Mouse (Mus musculus) CH12.LX (cell line): ENCODE results near the gene Rhoa. TPM values are rescaled to one million over a fixed set of nuclear protein-coding genes. Genes with fewer than 3 reads are reported as not detected.

Experiments used
- DNase-seq: peaks from one replicate; pipeline ENCODE4 v3.0.0-alpha.2; 2013; ENCODE audit errors: extremely low read depth
- H3K27ac ChIP-seq: 2 replicates; pipeline ENCODE4 v1.5.1; 2012; ENCODE audit warnings: low read depth, mild to moderate bottlenecking, control low read depth, moderate library complexity; ENCODE audit not compliant: insufficient read depth
- H3K27me3 ChIP-seq: replicated peaks from 2 replicates; pipeline ENCODE3; 2012; ENCODE audit warnings: inconsistent platforms
- H3K36me3 ChIP-seq, 2 experiments: replicated peaks in 1 of 2; 2 replicates each; pipeline versions ENCODE3 to v1.6.1; 2012; ENCODE audit warnings: inconsistent platforms in 1 of 2, low read length in 1 of 2, mild to moderate bottlenecking in 1 of 2, mixed read lengths in 1 of 2, moderate library complexity in 1 of 2; ENCODE audit not compliant: control insufficient read depth in 1 of 2, insufficient read depth in 1 of 2
- H3K4me1 ChIP-seq, 2 experiments: 2 replicates each; pipeline ENCODE4 v1.6.1; 2012; ENCODE audit warnings: inconsistent platforms in 1 of 2, moderate library complexity in 1 of 2; ENCODE audit not compliant: insufficient read depth in 2 of 2, control insufficient read depth in 1 of 2
- H3K4me2 ChIP-seq: 2 replicates; pipeline ENCODE4 v1.6.1; 2012; ENCODE audit warnings: low read depth, mild to moderate bottlenecking, control low read depth; ENCODE audit not compliant: poor library complexity, insufficient read depth, severe bottlenecking
- H3K4me3 ChIP-seq, 3 experiments: fragments of 150-350 bp in 1 of 3; sonication (generic) in 1 of 3; replicated peaks in 1 of 3; 2 replicates each; pipeline versions ENCODE3 to v1.5.1; 2011 to 2012; ENCODE audit warnings: low read depth in 2 of 3, low read length in 2 of 3, mild to moderate bottlenecking in 2 of 3, moderate library complexity in 2 of 3, control low read depth in 1 of 3, improper control_type of control experiment in 1 of 3, inconsistent platforms in 1 of 3, mixed read lengths in 1 of 3; ENCODE audit not compliant: poor library complexity in 1 of 3
- H3K79me2 ChIP-seq: replicated peaks from 2 replicates; pipeline ENCODE4 v1.6.1; 2012; ENCODE audit warnings: mild to moderate bottlenecking, moderate library complexity; ENCODE audit not compliant: control insufficient read depth, poor library complexity, insufficient read depth, severe bottlenecking; ENCODE audit errors: extremely low read depth
- H3K9ac ChIP-seq: 2 replicates; pipeline ENCODE4 v1.6.1; 2012; ENCODE audit warnings: low read depth, mild to moderate bottlenecking, control low read depth, moderate library complexity; ENCODE audit not compliant: insufficient read depth
- H3K9me3 ChIP-seq: replicated peaks from 2 replicates; pipeline ENCODE3; 2012; ENCODE audit warnings: low read length, inconsistent platforms, mixed read lengths
- BHLHE40 ChIP-seq: IDR thresholded peaks from 2 replicates; pipeline ENCODE4 v1.6.1; 2011; ENCODE audit warnings: mild to moderate bottlenecking, low read depth, low read length, improper control_type of control experiment
- CHD2 ChIP-seq: IDR thresholded peaks from 2 replicates; pipeline ENCODE4 v1.6.1; 2011; ENCODE audit warnings: low read length, improper control_type of control experiment
- CTCF ChIP-seq, 2 experiments: IDR thresholded peaks in 1 of 2; conservative IDR thresholded peaks in 1 of 2; 2 replicates each; pipeline ENCODE4 v1.5.1; 2011 to 2012; ENCODE audit warnings: low read depth in 2 of 2, low read length in 2 of 2, improper control_type of control experiment in 1 of 2, inconsistent platforms in 1 of 2, mild to moderate bottlenecking in 1 of 2, moderate library complexity in 1 of 2
- HCFC1 ChIP-seq: IDR thresholded peaks from 2 replicates; pipeline ENCODE4 v1.6.1; 2012; ENCODE audit warnings: low read depth, mild to moderate bottlenecking, inconsistent platforms, low read length, improper control_type of control experiment
- IRF4 ChIP-seq: IDR thresholded peaks from 2 replicates; pipeline ENCODE4 v1.6.1; 2014; ENCODE audit warnings: low read depth, mild to moderate bottlenecking, inconsistent platforms, low read length, improper control_type of control experiment
- JUND ChIP-seq: conservative IDR thresholded peaks from 2 replicates; pipeline ENCODE4 v1.6.1; 2011; ENCODE audit warnings: low read depth, low read length, improper control_type of control experiment
- KAT2A ChIP-seq: IDR thresholded peaks from 2 replicates; pipeline ENCODE4 v1.6.1; 2012; ENCODE audit warnings: low read length, improper control_type of control experiment, inconsistent platforms; ENCODE audit not compliant: insufficient replicate concordance
- MAFK ChIP-seq: IDR thresholded peaks from 2 replicates; pipeline ENCODE4 v1.6.1; 2011; ENCODE audit warnings: low read length, improper control_type of control experiment; ENCODE audit not compliant: insufficient replicate concordance
- MAX ChIP-seq: IDR thresholded peaks from 2 replicates; pipeline ENCODE4 v1.6.1; 2011; ENCODE audit warnings: low read length, improper control_type of control experiment
- MEF2A ChIP-seq: IDR thresholded peaks from 2 replicates; pipeline ENCODE4 v1.6.1; 2014; ENCODE audit warnings: low read depth, mild to moderate bottlenecking, inconsistent platforms, low read length, improper control_type of control experiment, borderline replicate concordance
- MYC ChIP-seq: IDR thresholded peaks from 2 replicates; pipeline ENCODE4 v1.6.1; 2011; ENCODE audit warnings: low read depth, mild to moderate bottlenecking, improper control_type of control experiment, low read length
- PAX5 ChIP-seq: IDR thresholded peaks from 2 replicates; pipeline ENCODE4 v1.6.1; 2012; ENCODE audit warnings: low read length, inconsistent platforms, mixed read lengths
- POLR2A ChIP-seq: IDR thresholded peaks from 2 replicates; pipeline ENCODE4 v1.6.1; 2011; ENCODE audit warnings: low read depth, mild to moderate bottlenecking, improper control_type of control experiment, low read length
- RCOR1 ChIP-seq: conservative IDR thresholded peaks from 2 replicates; pipeline ENCODE4 v1.6.1; 2012; ENCODE audit warnings: low read depth, mild to moderate bottlenecking, inconsistent platforms, low read length, improper control_type of control experiment
- SIN3A ChIP-seq: IDR thresholded peaks from 2 replicates; pipeline ENCODE4 v1.6.1; 2012; ENCODE audit warnings: low read length, improper control_type of control experiment, inconsistent platforms
- SMC3 ChIP-seq: IDR thresholded peaks from 2 replicates; pipeline ENCODE4 v1.6.1; 2011; ENCODE audit warnings: low read depth, low read length, improper control_type of control experiment
- USF2 ChIP-seq: conservative IDR thresholded peaks from 2 replicates; pipeline ENCODE4 v1.6.1; 2011; ENCODE audit warnings: low read depth, low read length, improper control_type of control experiment
- ZC3H11A ChIP-seq: IDR thresholded peaks from 2 replicates; pipeline ENCODE4 v1.6.1; 2012; ENCODE audit warnings: low read depth, mild to moderate bottlenecking, inconsistent platforms, low read length, improper control_type of control experiment
- ZKSCAN1 ChIP-seq: IDR thresholded peaks from 2 replicates; pipeline ENCODE4 v1.6.1; 2012; ENCODE audit warnings: low read depth, inconsistent platforms, low read length, improper control_type of control experiment, borderline replicate concordance
- dilution Hi-C: fragments of 300-500 bp; cut with MboI; formaldehyde crosslinking; loops from 2 replicates; pipeline ENCODE4 v1.14.3; 2020; ENCODE audit warnings: low sequenced_read_pairs; ENCODE audit not compliant: extremely low pct_unique_long_range_greater_than_20kb, extremely low pct_ligation_motif_present
- in situ Hi-C: fragments of 300-500 bp; cut with MboI; formaldehyde crosslinking; loops from 3 replicates; pipeline ENCODE4 v1.14.3; 2019; ENCODE audit warnings: low sequenced_read_pairs, low pct_ligation_motif_present, low pct_unique_long_range_greater_than_20kb, mixed read lengths
- polyA plus RNA-seq: library from polyadenylated mRNA; unstranded; fragments of >175 nt; gene quantifications from 2 replicates; pipeline ENCODE4 v1.2.1, GENCODE M21; 2012; ENCODE audit warnings: low read depth; ENCODE audit not compliant: insufficient read length
- total RNA-seq, 2 experiments: library from RNA; depleted of rRNA; stranded (reverse); fragments of 300-350 nt in 1 of 2; fragments of >200 nt in 1 of 2; gene quantifications; 2 replicates each; pipeline ENCODE4 v1.2.3; 2012 to 2014

Rhoa gene
- total and polyA plus RNA-seq, 3 experiments: 84.0 to 308 (median 243) TPM

GRCm38 (mm10) chr9:108305629-108306520, at the start of gene Rhoa, which contains the start of gene Tcta (continued):
- peak; percentile 80; the same call in 1 of the 2 replicates for TF ChIP-seq SIN3A

GRCm38 (mm10) chr9:108260526-108260925, 45.4 kb upstream of the Rhoa start:
- Histone ChIP-seq H3K4me3 (no peak overlapping the region), H3K4me1 (peaks cover 2 to 18% of the 10 kb centered on the region in 2 experiments), H3K4me2 (no peak overlapping the region), H3K27me3 (peaks cover 2% of the 10 kb centered on the region), H3K79me2 (no peaks in the 10 kb centered on the region), H3K36me3 (no peaks in the 10 kb centered on the region), H3K9ac (no peak overlapping the region), H3K27ac (no peak overlapping the region), H3K9me3 (no peaks in the 10 kb centered on the region)
- in situ Hi-C loops (no loop called here), dilution Hi-C loops (no loop called here)
- DNase-seq: no peak
- TF ChIP-seq POLR2A: no peak
- no peak for TF ChIP-seq USF2
- TF ChIP-seq BHLHE40: no peak
- TF ChIP-seq PAX5: no peak
- no peak for TF ChIP-seq MAX
- no peak for TF ChIP-seq MEF2A
- no peak for TF ChIP-seq HCFC1
- no peak for TF ChIP-seq ZC3H11A

- DNase-seq: no peak
- Histone ChIP-seq H3K4me3 (no peak overlapping the region), H3K4me1 (peaks cover 2 to 27% of the 10 kb centered on the region in 2 experiments), H3K27me3 (peaks cover 2% of the 10 kb centered on the region), H3K36me3 (no peaks in the 10 kb centered on the region), H3K4me2 (no peak overlapping the region), H3K27ac (no peak overlapping the region), H3K79me2 (no peaks in the 10 kb centered on the region), H3K9ac (no peak overlapping the region), H3K9me3 (no peaks in the 10 kb centered on the region)
- no peak for TF ChIP-seq MYC
- TF ChIP-seq ZC3H11A: no peak
- no peak for TF ChIP-seq JUND
- no peak for TF ChIP-seq ZKSCAN1
- TF ChIP-seq IRF4: no peak
- no peak for TF ChIP-seq CHD2
- no peak for TF ChIP-seq MAFK
- no peak for TF ChIP-seq RCOR1
- TF ChIP-seq KAT2A: no peak
- no peak for TF ChIP-seq SMC3
- TF ChIP-seq CTCF (conservative IDR thresholded peaks at IDR 0.05 in 1 of 2, IDR thresholded peaks at IDR 0.05 in 1 of 2; ENCODE audit: low read depth in 2 of 2, low read length in 2 of 2): no peak
- no peak for TF ChIP-seq BHLHE40
- in situ Hi-C loops (no loop called here), dilution Hi-C loops (no loop called here)
These were observed 44.1 kb upstream of the Rhoa start for GRCm38 (mm10) chr9:108261865-108262264.
